Mouse (Mus musculus) liver, embryonic 14.5 days (tissue): Measurements from ENCODE around the gene Snx4. TPM values are rescaled to one million over a fixed set of nuclear protein-coding genes. Genes with fewer than 3 reads are reported as not detected.

ENCODE experiments used
- ATAC-seq: fragments of 200-750 bp; cut with Nextera tagmentation; 2 replicates; pipeline ENCODE4 v1.8.0; 2017; ENCODE audit warnings: moderate number of reproducible peaks, mild to moderate bottlenecking, moderate library complexity; ENCODE audit not compliant: insufficient read depth
- DNase-seq, 3 experiments: peaks; one replicate each; pipeline ENCODE4 v3.0.0-alpha.2; 2012 to 2013; ENCODE audit warnings: low read depth in 3 of 3, low spot score in 3 of 3
- H3K27ac ChIP-seq: fragments of 300-500 bp; sonication (generic); 2 replicates; pipeline ENCODE4 v1.5.1; 2014; ENCODE audit warnings: moderate library complexity, mild to moderate bottlenecking, control low read depth, inconsistent platforms
- H3K27me3 ChIP-seq: fragments of 300-500 bp; sonication (generic); 2 replicates; pipeline ENCODE4 v1.6.1; 2014; ENCODE audit warnings: mild to moderate bottlenecking, low read length, moderate library complexity; ENCODE audit not compliant: control insufficient read depth, insufficient read depth
- H3K36me3 ChIP-seq: fragments of 300-500 bp; sonication (generic); replicated peaks from 2 replicates; pipeline ENCODE4 v1.6.1; 2014; ENCODE audit warnings: low read depth; ENCODE audit not compliant: control insufficient read depth, insufficient read depth
- H3K4me1 ChIP-seq, 2 experiments: fragments of 200-500 bp in 1 of 2; fragments of 300-500 bp in 1 of 2; sonication (generic) in 1 of 2; replicated peaks; 2 replicates each; pipeline ENCODE4 v1.6.1; 2012 to 2014; ENCODE audit warnings: antibody characterized with exemption in 1 of 2, inconsistent platforms in 1 of 2, low read length in 1 of 2; ENCODE audit not compliant: control insufficient read depth in 2 of 2, insufficient read depth in 2 of 2
- H3K4me2 ChIP-seq: fragments of 300-500 bp; sonication (generic); 2 replicates; pipeline ENCODE4 v1.6.1; 2014; ENCODE audit warnings: low read depth, mild to moderate bottlenecking, control low read depth, moderate library complexity
- H3K4me3 ChIP-seq, 2 experiments: fragments of 200-500 bp in 1 of 2; fragments of 300-500 bp in 1 of 2; sonication (generic) in 1 of 2; 2 replicates each; pipeline ENCODE4 v1.5.1; 2012 to 2014; ENCODE audit warnings: low read depth in 2 of 2, low read length in 2 of 2, mild to moderate bottlenecking in 2 of 2, control low read depth in 1 of 2, inconsistent platforms in 1 of 2, moderate library complexity in 1 of 2; ENCODE audit not compliant: insufficient read depth in 1 of 2
- H3K9ac ChIP-seq: fragments of 300-500 bp; sonication (generic); replicated peaks from 2 replicates; pipeline ENCODE4 v1.6.1; 2014; ENCODE audit warnings: mild to moderate bottlenecking, control low read depth, moderate library complexity
- H3K9me3 ChIP-seq: fragments of 300-500 bp; sonication (generic); 2 replicates; pipeline ENCODE4 v1.6.1; 2016; ENCODE audit warnings: low read length, mixed read lengths; ENCODE audit not compliant: control insufficient read depth
- CTCF ChIP-seq: IDR thresholded peaks from 2 replicates; pipeline ENCODE4 v1.5.1; 2016; ENCODE audit warnings: antibody characterized with exemption, low read depth, control low read depth
- EP300 ChIP-seq: IDR thresholded peaks from 2 replicates; pipeline ENCODE4 v1.6.1; 2016; ENCODE audit warnings: antibody characterized with exemption, low read depth
- WGBS: fragments of 180-500 bp; shearing (Covaris S2); extraction: QIAGEN DNeasy Blood & Tissue Kit; methylation state at CpG from one replicate; pipeline ENCODE4 v1.1.7; 2014; ENCODE audit not compliant: insufficient replicate concordance; 5-methylcytosine and 5-hydroxymethylcytosine counted together
- polyA plus RNA-seq, 2 experiments: library from polyadenylated mRNA; depleted of rRNA in 1 of 2; stranded (reverse) in 1 of 2; unstranded in 1 of 2; fragments of >200 nt; fragmentation: Nextera tagmentation in 1 of 2; extraction: Ambion mirVana in 1 of 2; gene quantifications; 2 replicates each; pipeline versions ENCODE4 v1.2.1 to v1.2.3; 2012 to 2014

Snx4 gene
- polyA plus RNA-seq, 2 experiments: 7.1 to 21.3 TPM

- Histone ChIP-seq H3K36me3 (peaks cover 8% of the 10 kb centered on the region), H3K4me1 (no peaks in the 10 kb centered on the region), H3K27me3 (no peaks in the 10 kb centered on the region), H3K9ac (no peak overlapping the region), H3K27ac (no peak overlapping the region), H3K9me3 (no peaks in the 10 kb centered on the region), H3K4me3 (no peak overlapping the region), H3K4me2 (no peak overlapping the region)
- ATAC-seq: no peak
- TF ChIP-seq CTCF: no peak
- TF ChIP-seq EP300: no peak
- WGBS: 85% methylated on average over 7 of the region's 7 CpGs
- no peak for DNase-seq
These were observed 38.7 kb downstream of the Snx4 start for GRCm38 (mm10) chr16:33289981-33290380.

- no peak for TF ChIP-seq EP300
- no peak for TF ChIP-seq CTCF
- Histone ChIP-seq H3K36me3 (peaks cover 8% of the 10 kb centered on the region), H3K27ac (no peak overlapping the region), H3K4me2 (no peak overlapping the region), H3K27me3 (no peaks in the 10 kb centered on the region), H3K9me3 (no peaks in the 10 kb centered on the region), H3K4me1 (no peaks in the 10 kb centered on the region), H3K4me3 (no peak overlapping the region), H3K9ac (no peak overlapping the region)
- no peak for DNase-seq
- WGBS: 80% methylated on average over 7 of the region's 7 CpGs
- ATAC-seq: no peak
These were observed 41.0 kb downstream of the Snx4 start for GRCm38 (mm10) chr16:33292241-33292640.

- ATAC-seq: no peak
- H3K36me3 ChIP-seq: peaks cover 8% of the 10 kb centered on the region
- no peak for DNase-seq
- no peaks in the 10 kb centered on the region for H3K27me3 ChIP-seq
- no peak for TF ChIP-seq CTCF
- TF ChIP-seq EP300: no peak
- H3K4me1 ChIP-seq: no peaks in the 10 kb centered on the region
- no peak overlapping the region for H3K9ac ChIP-seq
- no peak overlapping the region for H3K27ac ChIP-seq
- no peak overlapping the region for H3K4me2 ChIP-seq
- no peak overlapping the region for H3K4me3 ChIP-seq
- 79% methylated on average over 7 of the region's 7 CpGs for WGBS
- no peaks in the 10 kb centered on the region for H3K9me3 ChIP-seq
These were observed 43.4 kb downstream of the Snx4 start for GRCm38 (mm10) chr16:33294681-33295080.

- no peak for DNase-seq
- no peaks in the 10 kb centered on the region for H3K9me3 ChIP-seq
- H3K27me3 ChIP-seq: no peaks in the 10 kb centered on the region
- H3K27ac ChIP-seq: no peak overlapping the region
- H3K4me2 ChIP-seq: no peak overlapping the region
- H3K36me3 ChIP-seq: peaks cover 8% of the 10 kb centered on the region
- no peak for ATAC-seq
- H3K4me3 ChIP-seq: no peak overlapping the region
- TF ChIP-seq CTCF: no peak
- TF ChIP-seq EP300: no peak
- H3K4me1 ChIP-seq: no peaks in the 10 kb centered on the region
- no peak overlapping the region for H3K9ac ChIP-seq
- 85% methylated on average over 9 of the region's 9 CpGs for whole genome bisulfite sequencing
These were observed 44.1 kb downstream of the Snx4 start for GRCm38 (mm10) chr16:33295321-33295720.

- Histone ChIP-seq H3K9ac (no peak overlapping the region), H3K27ac (no peak overlapping the region), H3K36me3 (peaks cover 5% of the 10 kb centered on the region), H3K4me2 (no peak overlapping the region), H3K27me3 (no peaks in the 10 kb centered on the region), H3K4me1 (no peaks in the 10 kb centered on the region), H3K9me3 (no peaks in the 10 kb centered on the region), H3K4me3 (no peak overlapping the region)
- no peak for TF ChIP-seq EP300
- TF ChIP-seq CTCF: no peak
- no peak for ATAC-seq
- no peak for DNase-seq
- 81% methylated on average over 1 of the region's 1 CpGs for WGBS
These were observed 46.3 kb downstream of the Snx4 start for GRCm38 (mm10) chr16:33297493-33297892.
